Mouse (Mus musculus): ENCODE measurements around the gene Pgs1.

DNA sequence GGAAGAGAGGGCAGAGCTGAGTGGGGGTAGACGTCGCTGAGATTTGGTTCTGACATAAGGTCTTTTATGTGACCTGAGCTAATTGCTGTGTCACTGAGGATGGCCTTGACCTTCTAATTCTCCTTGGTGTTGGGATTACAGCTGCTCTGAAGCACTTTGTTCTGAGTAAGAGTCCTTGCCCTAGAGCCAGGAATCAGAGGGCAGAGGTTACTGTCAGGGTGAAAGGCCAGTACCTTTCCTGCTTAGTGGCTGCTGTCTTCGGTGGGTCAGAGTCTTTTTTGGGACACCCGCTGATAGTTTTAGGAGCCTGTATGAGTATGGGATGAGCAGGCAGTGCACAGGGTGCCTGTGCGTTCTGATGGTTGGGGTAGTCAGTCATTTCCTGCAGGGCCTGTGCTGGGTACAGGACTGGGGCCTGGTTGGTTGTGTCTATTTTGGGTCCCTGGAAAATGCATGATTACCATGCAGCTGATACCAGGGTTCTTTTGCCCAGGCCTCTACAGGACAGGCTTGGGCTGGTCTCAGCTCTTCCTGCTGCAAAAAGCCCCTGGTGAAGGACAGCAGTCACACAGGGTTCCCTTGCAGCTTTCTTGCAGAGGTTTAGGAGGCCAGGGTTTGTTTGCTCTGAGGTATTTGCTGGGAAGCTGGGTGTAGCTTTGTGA is 22.2 kb downstream of the Pgs1 start:
- TF ChIP-seq EP300 (IDR thresholded peaks at IDR 0.05) (no peak), CTCF (IDR thresholded peaks at IDR 0.05) (no peak)
